Mouse (Mus musculus): ENCODE results near the gene Tmbim6.

Tmbim6 gene

DNA sequence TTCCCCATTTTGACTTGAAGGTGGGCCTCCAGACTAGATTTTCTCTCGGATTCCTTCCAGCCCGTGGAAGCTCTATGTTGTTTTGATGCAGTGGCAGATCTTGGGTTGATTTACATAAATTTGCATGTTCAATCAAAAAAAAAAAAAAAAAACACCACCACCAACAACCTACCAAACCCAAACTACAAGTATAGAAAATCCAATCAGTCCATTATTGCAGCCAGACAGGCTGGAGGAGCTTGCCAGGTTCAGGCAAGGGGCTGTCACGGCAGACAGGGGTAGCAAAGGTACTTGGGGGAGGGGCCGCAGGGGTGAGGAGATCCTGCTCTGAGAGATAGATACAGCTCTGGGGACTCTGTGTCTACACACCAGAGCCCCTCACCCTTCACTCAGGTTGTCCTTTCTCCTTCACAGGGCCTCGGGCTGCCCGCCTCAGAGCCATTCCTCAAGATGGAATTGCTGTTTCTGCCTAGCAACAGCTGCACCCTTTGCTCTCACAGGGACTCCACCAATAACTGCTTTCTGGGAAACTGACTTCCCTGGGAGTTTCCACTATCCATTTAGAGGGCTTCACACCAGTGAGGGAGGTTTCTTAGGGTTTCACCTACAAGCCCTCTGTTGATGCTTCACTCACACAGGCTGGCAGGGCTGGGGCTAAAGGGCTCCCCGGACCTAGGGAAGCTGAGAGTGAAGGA lies 62.0 kb downstream of the Tmbim6 start:
- DNase-seq: no peak

- DNase-seq: no peak
These were observed 62.7 kb downstream of the Tmbim6 start for GRCm38 (mm10) chr15:99455415-99455814.

DNA sequence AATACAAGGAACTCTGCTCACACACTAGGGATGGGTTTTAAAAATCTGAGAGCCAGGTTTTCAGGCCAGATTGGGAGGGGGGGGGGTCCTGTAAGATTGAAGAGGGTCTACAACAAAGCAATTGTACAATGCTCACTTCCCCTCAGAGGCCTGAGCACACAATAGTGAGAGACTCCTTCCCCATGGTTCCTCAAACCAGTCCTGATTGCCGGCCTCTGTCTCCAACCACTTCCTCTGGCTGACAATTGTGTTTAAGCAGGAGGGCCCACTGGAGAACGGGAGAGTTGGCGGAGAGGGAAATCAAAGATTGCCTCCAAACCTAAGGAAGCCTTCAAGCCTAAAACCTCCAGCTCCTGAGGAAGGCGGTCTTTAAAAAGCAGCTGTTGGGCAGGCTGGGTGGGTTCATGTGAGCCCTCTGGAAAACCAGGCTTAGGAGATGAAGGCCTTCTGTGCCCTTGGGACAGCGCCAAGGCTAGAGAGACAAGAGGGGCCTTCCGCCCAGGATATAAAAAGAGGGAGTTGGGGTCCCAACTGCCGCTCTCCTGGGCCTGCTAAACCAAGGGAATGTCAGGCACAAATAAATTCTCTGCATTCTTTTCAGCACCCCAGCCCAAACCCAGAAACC lies 63.8 kb downstream of the Tmbim6 start:
- no peak for DNase-seq

- peak; percentile 74 for DNase-seq
These were observed 64.4 kb downstream of the Tmbim6 start for GRCm38 (mm10) chr15:99456963-99457605.

- peak; percentile 94 for DNase-seq
These were observed 65.1 kb downstream of the Tmbim6 start, which contains the start of gene Nckap5l for GRCm38 (mm10) chr15:99457606-99458401. Gene Nckap5l, minus strand, starts transcription at chr15:99457748.
